Mouse (Mus musculus): Measurements from ENCODE around the gene Trim2. TPM values are rescaled to one million over a fixed set of nuclear protein-coding genes. Genes with fewer than 3 reads are reported as not detected.

Trim2 gene
- polyA plus RNA-seq, 2 experiments: 17.4 to 28.1 TPM

DNA sequence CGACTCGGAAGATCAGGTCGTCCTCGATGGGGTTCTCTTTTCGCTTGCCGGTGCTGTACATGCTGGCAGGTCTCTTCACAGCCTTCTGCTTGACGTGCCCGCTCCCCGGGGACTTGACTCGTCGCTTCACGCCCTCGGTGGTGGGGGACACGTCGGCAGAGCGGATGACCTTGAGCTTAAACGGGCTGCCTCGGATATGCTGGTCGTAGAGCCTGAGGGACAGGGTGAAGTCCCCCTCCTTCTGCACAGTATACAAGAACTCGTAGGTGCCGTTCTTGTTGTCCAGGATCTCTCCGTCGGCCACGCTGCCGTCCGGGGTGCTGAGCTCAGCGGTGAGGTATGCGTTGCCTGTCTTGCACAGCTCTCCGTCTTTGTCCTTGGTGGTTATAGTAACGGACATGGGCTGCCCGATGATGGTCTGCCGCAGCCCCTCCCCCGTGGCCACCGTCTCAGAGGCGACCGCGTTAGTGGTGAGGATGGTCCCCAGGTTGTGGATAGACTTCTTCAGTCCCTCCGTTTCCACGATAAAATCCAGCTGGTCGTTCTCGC lies 116.1 kb downstream of the Trim2 start:
- WGBS: 12% methylated on average over 41 of the region's 41 CpGs
- peak; percentile 51 for ATAC-seq (ENCODE audit: low FRiP score, low read depth)
- peak overlapping the region; percentile 38 for H3K9ac ChIP-seq (ENCODE audit: low read depth, low read length, severe bottlenecking)
- H3K27ac ChIP-seq (replicated peaks; ENCODE audit: low read depth, low read length): no peak overlapping the region
- peaks cover 5% of the 10 kb centered on the region; the same call in 1 of the 2 replicates for H3K36me3 ChIP-seq (ENCODE audit: control insufficient read depth, insufficient read depth, low read length)
- no peak for DNase-seq (ENCODE audit: low spot score)
- H3K4me2 ChIP-seq (replicated peaks; ENCODE audit: low read depth, low read length, severe bottlenecking): peak overlapping the region; percentile 56
- no peak for TF ChIP-seq POLR2A (IDR thresholded peaks at IDR 0.05; ENCODE audit: borderline replicate concordance, extremely low read depth, insufficient read depth, insufficient read length)
- H3K9me3 ChIP-seq (ENCODE audit: control insufficient read depth, low read length): no peaks in the 10 kb centered on the region
- peaks cover 11% of the 10 kb centered on the region; the same call in 1 of the 2 replicates for H3K27me3 ChIP-seq (ENCODE audit: control insufficient read depth, insufficient read depth, low read length)
- peaks cover 6% of the 10 kb centered on the region for H3K4me1 ChIP-seq (ENCODE audit: control insufficient read depth, insufficient read depth, low read length)
- peak overlapping the region; percentile 36 for H3K4me3 ChIP-seq (replicated peaks; ENCODE audit: low read length)

DNA sequence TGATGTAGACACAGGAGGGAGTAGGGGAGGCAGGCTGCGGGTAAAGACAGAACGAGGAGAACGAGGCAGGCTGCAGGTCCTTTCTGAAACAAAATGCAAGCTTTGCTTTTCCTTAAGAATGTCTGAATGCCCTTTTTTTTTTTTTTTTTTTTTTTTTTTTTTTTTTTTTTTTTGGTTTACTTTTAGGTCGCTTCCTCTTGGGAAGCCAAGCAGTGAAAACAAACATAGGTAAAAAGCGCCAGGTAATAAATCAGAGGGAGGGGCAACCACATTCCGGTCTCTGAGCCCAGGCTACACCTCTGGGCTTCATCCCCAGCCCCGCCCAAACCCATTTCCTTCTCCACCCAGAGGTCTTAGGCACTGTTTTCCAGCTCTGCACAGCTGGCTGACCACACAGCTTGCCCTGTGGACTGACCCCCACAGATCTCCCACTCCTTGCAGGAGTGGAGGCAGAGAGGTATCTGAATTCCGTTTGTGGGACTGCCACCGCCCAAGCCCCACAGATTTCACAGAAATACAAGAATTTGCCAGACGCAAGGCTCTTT lies 117.0 kb downstream of the Trim2 start:
- Histone ChIP-seq H3K4me2 (replicated peaks; ENCODE audit: low read depth, low read length, severe bottlenecking) (peak overlapping the region; percentile 56), H3K4me3 (replicated peaks; ENCODE audit: low read length) (peak overlapping the region; percentile 36; the same call in 1 of the 2 replicates), H3K9me3 (ENCODE audit: control insufficient read depth, low read length) (no peaks in the 10 kb centered on the region), H3K27me3 (ENCODE audit: control insufficient read depth, insufficient read depth, low read length) (peaks cover 11% of the 10 kb centered on the region; the same call in 1 of the 2 replicates), H3K36me3 (ENCODE audit: control insufficient read depth, insufficient read depth, low read length) (peaks cover 5% of the 10 kb centered on the region; the same call in 1 of the 2 replicates), H3K4me1 (ENCODE audit: control insufficient read depth, insufficient read depth, low read length) (peaks cover 6% of the 10 kb centered on the region), H3K9ac (ENCODE audit: low read depth, low read length, severe bottlenecking) (no peak overlapping the region), H3K27ac (replicated peaks; ENCODE audit: low read depth, low read length) (no peak overlapping the region)
- ATAC-seq (ENCODE audit: low FRiP score, low read depth): no peak
- TF ChIP-seq POLR2A (IDR thresholded peaks at IDR 0.05; ENCODE audit: borderline replicate concordance, extremely low read depth, insufficient read depth, insufficient read length): no peak
- DNase-seq (ENCODE audit: low spot score): no peak
- WGBS: 33% methylated on average over 10 of the region's 10 CpGs

- TF ChIP-seq POLR2A (IDR thresholded peaks at IDR 0.05; ENCODE audit: borderline replicate concordance, extremely low read depth, insufficient read depth, insufficient read length): no peak
- Histone ChIP-seq H3K9me3 (ENCODE audit: control insufficient read depth, low read length) (no peaks in the 10 kb centered on the region), H3K4me3 (replicated peaks; ENCODE audit: low read length) (no peak overlapping the region), H3K36me3 (ENCODE audit: control insufficient read depth, insufficient read depth, low read length) (no peaks in the 10 kb centered on the region), H3K4me2 (replicated peaks; ENCODE audit: low read depth, low read length, severe bottlenecking) (no peak overlapping the region), H3K27ac (replicated peaks; ENCODE audit: low read depth, low read length) (no peak overlapping the region), H3K9ac (ENCODE audit: low read depth, low read length, severe bottlenecking) (no peak overlapping the region), H3K4me1 (ENCODE audit: control insufficient read depth, insufficient read depth, low read length) (no peaks in the 10 kb centered on the region; the same call in 1 of the 2 replicates), H3K27me3 (ENCODE audit: control insufficient read depth, insufficient read depth, low read length) (no peaks in the 10 kb centered on the region)
- DNase-seq (ENCODE audit: low spot score): no peak
- WGBS: 53% methylated on average over 4 of the region's 4 CpGs
- ATAC-seq (ENCODE audit: low FRiP score, low read depth): no peak
These were observed 125.0 kb downstream of the Trim2 start for GRCm38 (mm10) chr3:84181717-84182116.

DNA sequence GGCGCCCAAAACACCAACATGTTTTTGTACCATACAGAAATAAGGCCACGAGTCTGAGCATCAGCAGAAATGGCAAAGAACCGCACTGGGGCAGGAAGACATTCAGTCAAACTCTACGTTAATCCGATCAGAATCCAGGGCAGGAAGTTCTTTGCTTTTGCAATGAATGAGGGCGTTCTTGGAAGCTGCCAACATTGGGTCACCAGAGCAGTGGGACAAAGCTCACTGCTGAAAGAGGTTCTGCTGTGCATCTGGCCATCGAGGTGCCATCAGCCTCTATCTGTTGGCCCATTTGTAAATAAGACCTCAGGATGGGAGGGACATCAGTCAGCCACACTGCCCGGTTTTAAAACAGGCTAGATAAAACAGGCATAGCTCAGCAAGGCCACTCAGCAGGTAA lies 125.6 kb downstream of the Trim2 start:
- Histone ChIP-seq H3K9me3 (ENCODE audit: control insufficient read depth, low read length) (no peaks in the 10 kb centered on the region), H3K4me1 (ENCODE audit: control insufficient read depth, insufficient read depth, low read length) (no peaks in the 10 kb centered on the region; the same call in 1 of the 2 replicates), H3K27ac (replicated peaks; ENCODE audit: low read depth, low read length) (no peak overlapping the region), H3K4me3 (replicated peaks; ENCODE audit: low read length) (no peak overlapping the region), H3K9ac (ENCODE audit: low read depth, low read length, severe bottlenecking) (no peak overlapping the region), H3K36me3 (ENCODE audit: control insufficient read depth, insufficient read depth, low read length) (no peaks in the 10 kb centered on the region), H3K4me2 (replicated peaks; ENCODE audit: low read depth, low read length, severe bottlenecking) (no peak overlapping the region), H3K27me3 (ENCODE audit: control insufficient read depth, insufficient read depth, low read length) (no peaks in the 10 kb centered on the region)
- no peak for DNase-seq (ENCODE audit: low spot score)
- no peak for TF ChIP-seq POLR2A (IDR thresholded peaks at IDR 0.05; ENCODE audit: borderline replicate concordance, extremely low read depth, insufficient read depth, insufficient read length)
- ATAC-seq (ENCODE audit: low FRiP score, low read depth): no peak
- WGBS: 67% methylated on average over 8 of the region's 8 CpGs

- Histone ChIP-seq H3K36me3 (ENCODE audit: control insufficient read depth, insufficient read depth, low read length) (no peaks in the 10 kb centered on the region), H3K27ac (replicated peaks; ENCODE audit: low read depth, low read length) (no peak overlapping the region), H3K9ac (ENCODE audit: low read depth, low read length, severe bottlenecking) (no peak overlapping the region), H3K9me3 (ENCODE audit: control insufficient read depth, low read length) (no peaks in the 10 kb centered on the region), H3K27me3 (ENCODE audit: control insufficient read depth, insufficient read depth, low read length) (no peaks in the 10 kb centered on the region), H3K4me1 (ENCODE audit: control insufficient read depth, insufficient read depth, low read length) (no peaks in the 10 kb centered on the region; the same call in 1 of the 2 replicates), H3K4me2 (replicated peaks; ENCODE audit: low read depth, low read length, severe bottlenecking) (no peak overlapping the region), H3K4me3 (replicated peaks; ENCODE audit: low read length) (no peak overlapping the region)
- no peak for TF ChIP-seq POLR2A (IDR thresholded peaks at IDR 0.05; ENCODE audit: borderline replicate concordance, extremely low read depth, insufficient read depth, insufficient read length)
- DNase-seq (ENCODE audit: low spot score) (no peak), ATAC-seq (ENCODE audit: low FRiP score, low read depth) (no peak)
- 86% methylated on average over 2 of the region's 2 CpGs for WGBS
These were observed 126.4 kb downstream of the Trim2 start for GRCm38 (mm10) chr3:84180304-84180703.

Measured in limb, embryonic 14.5 days (tissue).